Mouse (Mus musculus): ENCODE data around the gene Gm40460. TPM values are rescaled to one million over a fixed set of nuclear protein-coding genes. Genes with fewer than 3 reads are reported as not detected.
"Not testable (repeated sequence)": the region's sequence is repeated elsewhere in the genome, so short reads cannot be mapped to it uniquely, and the experiment has no call there.

The Gm40460 gene
- polyA plus RNA-seq, 1 experiment from 2014 or later = not detected

GRCm38 (mm10) chr7:142231540-142231939 is 9.3 kb downstream of the Gm40460 start:
- WGBS = 16% methylated on average over 1 of the region's 1 CpGs
- no peak overlapping the region for H3K27ac ChIP-seq
- H3K9ac ChIP-seq = no peak overlapping the region
- H3K4me1 ChIP-seq = no peaks in the 10 kb centered on the region
- ATAC-seq (ENCODE audit: borderline replicate concordance, extremely low read depth, low FRiP score, low TSS enrichment) = no peak
- no peaks in the 10 kb centered on the region for H3K36me3 ChIP-seq
- H3K4me3 ChIP-seq = no peak overlapping the region
- H3K27me3 ChIP-seq = no peaks in the 10 kb centered on the region
- no peaks in the 10 kb centered on the region for H3K9me3 ChIP-seq
- no peak overlapping the region for H3K4me2 ChIP-seq

- 43% methylated on average over 3 of the region's 3 CpGs for WGBS
Observed at GRCm38 (mm10) chr7:142229871-142230270, 11.0 kb downstream of the Gm40460 start, which contains the start of gene Krtap5-5. Gene Krtap5-5 (minus strand): TSS chr7:142229971.

GRCm38 (mm10) chr7:142224518-142224917 is 16.4 kb downstream of the Gm40460 start:
- no peak overlapping the region for H3K9ac ChIP-seq
- peak; percentile 49; the same call in 1 of the 2 replicates for ATAC-seq (ENCODE audit: borderline replicate concordance, extremely low read depth, low FRiP score, low TSS enrichment)
- no peaks in the 10 kb centered on the region for H3K27me3 ChIP-seq
- WGBS = 20% methylated on average over 2 of the region's 2 CpGs
- no peak overlapping the region for H3K4me3 ChIP-seq
- peaks cover 7% of the 10 kb centered on the region; the same call in 1 of the 2 replicates for H3K4me1 ChIP-seq
- H3K9me3 ChIP-seq = no peaks in the 10 kb centered on the region
- H3K36me3 ChIP-seq = no peaks in the 10 kb centered on the region
- H3K27ac ChIP-seq = no peak overlapping the region; the same call in 1 of the 2 replicates
- no peak overlapping the region; the same call in 1 of the 2 replicates for H3K4me2 ChIP-seq

More at GRCm38 (mm10) chr7:142229871-142230270, 11.0 kb downstream of the Gm40460 start, which contains the start of gene Krtap5-5:
- ATAC-seq (ENCODE audit: borderline replicate concordance, extremely low read depth, low FRiP score, low TSS enrichment); H3K27me3 ChIP-seq; H3K9me3 ChIP-seq; H3K9ac ChIP-seq; H3K4me2 ChIP-seq; H3K27ac ChIP-seq; H3K4me1 ChIP-seq; H3K4me3 ChIP-seq; H3K36me3 ChIP-seq: not testable (repeated sequence)

- 54% methylated on average over 1 of the region's 1 CpGs for WGBS
- not testable (repeated sequence) for H3K4me1 ChIP-seq, H3K36me3 ChIP-seq
Observed at GRCm38 (mm10) chr7:142212136-142212535, 28.7 kb downstream of the Gm40460 start.

GRCm38 (mm10) chr7:142211559-142211958 is 29.3 kb downstream of the Gm40460 start, which contains the start of gene Gm7579:
Gene Gm7579 (plus strand): TSS chr7:142211859.
- Histone ChIP-seq H3K4me1 (no peaks in the 10 kb centered on the region), H3K4me2 (no peak within 1 kb of the TSS), H3K9me3 (no peaks in the 10 kb centered on the region), H3K9ac (no peak within 1 kb of the TSS), H3K4me3 (no peak within 1 kb of the TSS), H3K36me3 (no peaks in the 10 kb centered on the region), H3K27me3 (no peaks in the 10 kb centered on the region), H3K27ac (no peak within 1 kb of the TSS)
- no peak for ATAC-seq (ENCODE audit: borderline replicate concordance, extremely low read depth, low FRiP score, low TSS enrichment)
- WGBS = 54% methylated on average over 1 of the region's 1 CpGs

More at GRCm38 (mm10) chr7:142212136-142212535, 28.7 kb downstream of the Gm40460 start:
- H3K9me3 ChIP-seq; H3K27ac ChIP-seq; H3K4me2 ChIP-seq; H3K9ac ChIP-seq; ATAC-seq (ENCODE audit: borderline replicate concordance, extremely low read depth, low FRiP score, low TSS enrichment); H3K27me3 ChIP-seq; H3K4me3 ChIP-seq: not testable (repeated sequence)

- 74% methylated on average over 5 of the region's 5 CpGs for WGBS
Observed at GRCm38 (mm10) chr7:142206891-142207290, 34.0 kb downstream of the Gm40460 start.

GRCm38 (mm10) chr7:142205488-142205887 is 35.4 kb downstream of the Gm40460 start:
- H3K4me3 ChIP-seq = no peak overlapping the region
- no peaks in the 10 kb centered on the region for H3K9me3 ChIP-seq
- H3K9ac ChIP-seq = no peak overlapping the region
- no peak overlapping the region for H3K4me2 ChIP-seq
- H3K4me1 ChIP-seq = no peaks in the 10 kb centered on the region
- ATAC-seq (ENCODE audit: borderline replicate concordance, extremely low read depth, low FRiP score, low TSS enrichment) = no peak
- no peaks in the 10 kb centered on the region for H3K27me3 ChIP-seq
- H3K27ac ChIP-seq = no peak overlapping the region
- no peaks in the 10 kb centered on the region for H3K36me3 ChIP-seq

More at GRCm38 (mm10) chr7:142206891-142207290, 34.0 kb downstream of the Gm40460 start:
- not testable (repeated sequence) for H3K4me3 ChIP-seq; H3K9ac ChIP-seq; H3K27me3 ChIP-seq; H3K4me2 ChIP-seq; H3K9me3 ChIP-seq; H3K36me3 ChIP-seq; H3K4me1 ChIP-seq; ATAC-seq (ENCODE audit: borderline replicate concordance, extremely low read depth, low FRiP score, low TSS enrichment); H3K27ac ChIP-seq

GRCm38 (mm10) chr7:142201064-142201463 is 39.8 kb downstream of the Gm40460 start, which contains the start of gene Krtap5-3:
Gene Krtap5-3 (plus strand): TSS chr7:142201364.
- H3K4me1 ChIP-seq = no peaks in the 10 kb centered on the region
- no peak within 1 kb of the TSS for H3K27ac ChIP-seq
- ATAC-seq (ENCODE audit: borderline replicate concordance, extremely low read depth, low FRiP score, low TSS enrichment) = no peak
- H3K9me3 ChIP-seq = no peaks in the 10 kb centered on the region
- WGBS = 57% methylated on average over 1 of the region's 1 CpGs
- no peaks in the 10 kb centered on the region for H3K27me3 ChIP-seq
- no peak within 1 kb of the TSS for H3K4me2 ChIP-seq
- H3K9ac ChIP-seq = no peak within 1 kb of the TSS
- H3K4me3 ChIP-seq = no peak within 1 kb of the TSS
- no peaks in the 10 kb centered on the region for H3K36me3 ChIP-seq

- Histone ChIP-seq H3K4me3 (no peak overlapping the region), H3K27ac (no peak overlapping the region), H3K4me1 (no peaks in the 10 kb centered on the region), H3K9ac (no peak overlapping the region), H3K36me3 (no peaks in the 10 kb centered on the region), H3K27me3 (no peaks in the 10 kb centered on the region), H3K9me3 (no peaks in the 10 kb centered on the region), H3K4me2 (no peak overlapping the region)
- ATAC-seq (ENCODE audit: borderline replicate concordance, extremely low read depth, low FRiP score, low TSS enrichment) = no peak
- 75% methylated on average over 2 of the region's 2 CpGs for WGBS
Observed at GRCm38 (mm10) chr7:142198748-142199147, 42.1 kb downstream of the Gm40460 start.

Other genes with a start within 250 kb of the Gm40460 start
- gene Mob2, start 180.0 kb downstream of the Gm40460 start, polyA plus RNA-seq (2015; fragmentation: Nextera tagmentation; extraction: Ambion mirVana) = 74.7 and 80.1 TPM in 2 replicates
- 2.5 and 2.7 TPM in 2 replicates for gene Dusp8, start 145.2 kb downstream of the Gm40460 start, polyA plus RNA-seq (2015; fragmentation: Nextera tagmentation; extraction: Ambion mirVana)
- gene Gm45618, start 120.3 kb downstream of the Gm40460 start, polyA plus RNA-seq (2015; fragmentation: Nextera tagmentation; extraction: Ambion mirVana) = not detected in 2 replicates
- gene Gm39115, start 105.0 kb downstream of the Gm40460 start, polyA plus RNA-seq (2015; fragmentation: Nextera tagmentation; extraction: Ambion mirVana) = not detected in 2 replicates
- not detected in 2 replicates for gene Gm45337, start 96.5 kb downstream of the Gm40460 start, polyA plus RNA-seq (2015; fragmentation: Nextera tagmentation; extraction: Ambion mirVana)
- not detected in 2 replicates for gene Gm29735, start 84.0 kb downstream of the Gm40460 start, polyA plus RNA-seq (2015; fragmentation: Nextera tagmentation; extraction: Ambion mirVana)
- gene Gm4553, start 75.3 kb downstream of the Gm40460 start, polyA plus RNA-seq (2015; fragmentation: Nextera tagmentation; extraction: Ambion mirVana) = not detected in 2 replicates
- not detected in 2 replicates for gene Krtap5-2, start 65.1 kb downstream of the Gm40460 start, polyA plus RNA-seq (2015; fragmentation: Nextera tagmentation; extraction: Ambion mirVana)
- not detected in 2 replicates for gene Gm10153, start 50.7 kb downstream of the Gm40460 start, polyA plus RNA-seq (2015; fragmentation: Nextera tagmentation; extraction: Ambion mirVana)
- gene Krtap5-3, start 39.7 kb downstream of the Gm40460 start, polyA plus RNA-seq (2015; fragmentation: Nextera tagmentation; extraction: Ambion mirVana) = not detected in 2 replicates
- gene Gm7579, start 29.2 kb downstream of the Gm40460 start, polyA plus RNA-seq (2015; fragmentation: Nextera tagmentation; extraction: Ambion mirVana) = not detected in 2 replicates
- not detected in 2 replicates for gene Krtap5-5, start 11.1 kb downstream of the Gm40460 start, polyA plus RNA-seq (2015; fragmentation: Nextera tagmentation; extraction: Ambion mirVana)
- not detected in 2 replicates for gene Gm2431, start 17.3 kb upstream of the Gm40460 start, polyA plus RNA-seq (2015; fragmentation: Nextera tagmentation; extraction: Ambion mirVana)
- gene Gm4559, start 33.3 kb upstream of the Gm40460 start, polyA plus RNA-seq (2015; fragmentation: Nextera tagmentation; extraction: Ambion mirVana) = not detected in 2 replicates
- not detected in 2 replicates for gene Krtap5-1, start 56.0 kb upstream of the Gm40460 start, polyA plus RNA-seq (2015; fragmentation: Nextera tagmentation; extraction: Ambion mirVana)
- gene Krtap5-4, start 62.5 kb upstream of the Gm40460 start, polyA plus RNA-seq (2015; fragmentation: Nextera tagmentation; extraction: Ambion mirVana) = not detected in 2 replicates
- gene Ifitm10, start 132.7 kb upstream of the Gm40460 start, polyA plus RNA-seq (2015; fragmentation: Nextera tagmentation; extraction: Ambion mirVana) = 5.4 and 5.7 TPM in 2 replicates
- gene Gm49369, start 141.6 kb upstream of the Gm40460 start, polyA plus RNA-seq (2015; fragmentation: Nextera tagmentation; extraction: Ambion mirVana) = 0.39 and 0.72 TPM in 2 replicates
- gene Ctsd, start 147.0 kb upstream of the Gm40460 start, polyA plus RNA-seq (2015; fragmentation: Nextera tagmentation; extraction: Ambion mirVana) = 272 and 299 TPM in 2 replicates
- gene Syt8, start 193.8 kb upstream of the Gm40460 start, polyA plus RNA-seq (2015; fragmentation: Nextera tagmentation; extraction: Ambion mirVana) = 0.34 and 0.87 TPM in 2 replicates
- 2.4 and 7.4 TPM in 2 replicates for gene Tnni2, start 200.7 kb upstream of the Gm40460 start, polyA plus RNA-seq (2015; fragmentation: Nextera tagmentation; extraction: Ambion mirVana)
- 125 and 130 TPM in 2 replicates for gene Lsp1, start 219.7 kb upstream of the Gm40460 start, polyA plus RNA-seq (2015; fragmentation: Nextera tagmentation; extraction: Ambion mirVana)